Mouse (Mus musculus) limb, embryonic 15.5 days (tissue): ENCODE measurements around the gene Xrra1. TPM values are rescaled to one million over a fixed set of nuclear protein-coding genes. Genes with fewer than 3 reads are reported as not detected.

Experiments
- ATAC-seq: fragments of 200-750 bp; cut with Nextera tagmentation; 2 replicates; pipeline ENCODE4 v1.8.0; 2017; ENCODE audit warnings: low read depth, moderate TSS enrichment; ENCODE audit not compliant: insufficient number of reproducible peaks, low FRiP score, low TSS enrichment
- H3K27ac ChIP-seq: fragments of 300-500 bp; sonication (generic); 2 replicates; pipeline ENCODE4 v1.5.1; 2015; ENCODE audit warnings: moderate library complexity, mild to moderate bottlenecking, inconsistent platforms
- H3K27me3 ChIP-seq: fragments of 300-500 bp; sonication (generic); 2 replicates; pipeline ENCODE4 v1.6.1; 2015; ENCODE audit warnings: inconsistent platforms
- H3K36me3 ChIP-seq: fragments of 300-500 bp; sonication (generic); 2 replicates; pipeline ENCODE4 v1.6.1; 2015; ENCODE audit warnings: inconsistent platforms
- H3K4me1 ChIP-seq: fragments of 300-500 bp; sonication (generic); 2 replicates; pipeline ENCODE4 v1.6.1; 2015; ENCODE audit warnings: inconsistent platforms
- H3K4me2 ChIP-seq: fragments of 300-500 bp; sonication (generic); 2 replicates; pipeline ENCODE4 v1.6.1; 2015; ENCODE audit warnings: mild to moderate bottlenecking, inconsistent platforms
- H3K4me3 ChIP-seq: fragments of 300-500 bp; sonication (generic); 2 replicates; pipeline ENCODE4 v1.5.1; 2015; ENCODE audit warnings: mild to moderate bottlenecking, inconsistent platforms
- H3K9ac ChIP-seq: fragments of 300-500 bp; sonication (generic); 2 replicates; pipeline ENCODE4 v1.6.1; 2015; ENCODE audit warnings: inconsistent platforms
- H3K9me3 ChIP-seq: fragments of 300-500 bp; sonication (generic); 2 replicates; pipeline ENCODE4 v1.6.1; 2016; ENCODE audit warnings: inconsistent platforms
- WGBS: fragments of 180-500 bp; shearing (Covaris S2); methylation state at CpG from one replicate; pipeline ENCODE4 v1.1.7; 2015; 5-methylcytosine and 5-hydroxymethylcytosine counted together
- polyA plus RNA-seq: library from polyadenylated mRNA; unstranded; fragments of >200 nt; fragmentation: Nextera tagmentation; extraction: Ambion mirVana; gene quantifications from 2 replicates; pipeline ENCODE4 v1.2.1, GENCODE M21; 2015

Xrra1 gene
- polyA plus RNA-seq, 1 experiment from 2014 or later: 0.19 TPM

DNA sequence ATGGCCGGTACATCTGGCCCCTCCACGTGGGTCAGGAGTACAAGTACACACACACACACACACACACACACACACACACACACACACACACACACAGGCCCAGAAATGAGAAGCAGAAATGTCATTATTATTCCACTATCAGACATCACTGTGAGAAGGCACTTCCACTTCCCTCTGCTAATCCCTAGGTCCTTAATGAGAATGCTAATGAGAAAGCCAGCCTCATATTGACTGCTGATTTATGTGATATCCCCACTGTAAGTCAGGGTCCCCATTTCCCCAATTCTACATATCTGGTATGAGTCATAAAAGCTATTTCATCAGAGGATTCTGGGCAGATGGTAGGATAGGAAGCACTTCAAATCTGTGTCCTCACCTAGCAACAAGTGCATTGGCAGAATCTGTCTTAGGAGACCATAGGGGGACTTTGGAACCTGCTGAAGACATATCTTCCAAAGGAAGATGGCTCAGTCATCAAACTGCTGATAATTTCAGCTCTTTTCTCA is 28.4 kb downstream of the Xrra1 start:
- no peak for ATAC-seq
- H3K4me3 ChIP-seq: no peak overlapping the region
- H3K9ac ChIP-seq: no peak overlapping the region
- H3K36me3 ChIP-seq: no peaks in the 10 kb centered on the region
- H3K4me1 ChIP-seq: 0 out of 2 replicates have a peak, but pooled peaks cover 3% of the 10 kb centered on the region
- H3K9me3 ChIP-seq: no peaks in the 10 kb centered on the region
- WGBS: 94% methylated on average over 2 of the region's 2 CpGs
- H3K27me3 ChIP-seq: no peaks in the 10 kb centered on the region
- no peak overlapping the region for H3K27ac ChIP-seq
- H3K4me2 ChIP-seq: no peak overlapping the region

DNA sequence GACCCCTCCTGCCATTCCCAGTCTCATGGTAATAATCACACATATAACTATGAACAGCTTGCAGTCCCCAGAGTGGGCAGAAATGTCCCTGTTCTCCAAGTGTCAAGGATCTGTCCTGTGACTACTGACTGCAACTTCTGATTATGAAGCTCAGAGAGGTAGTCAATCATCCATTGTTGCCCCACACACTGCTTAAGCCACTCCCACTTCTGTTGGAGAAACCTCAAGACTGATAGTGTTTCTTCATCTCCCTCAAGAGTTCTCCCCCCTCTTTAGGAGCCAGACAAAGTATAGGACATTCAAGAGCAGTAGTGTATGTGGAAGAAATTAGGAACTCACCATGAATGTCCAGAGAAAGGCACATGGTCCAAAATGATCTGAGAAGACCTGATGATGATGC is 28.8 kb downstream of the Xrra1 start:
- Histone ChIP-seq H3K4me2 (no peak overlapping the region), H3K4me3 (no peak overlapping the region), H3K9ac (no peak overlapping the region), H3K27ac (no peak overlapping the region), H3K9me3 (no peaks in the 10 kb centered on the region), H3K27me3 (no peaks in the 10 kb centered on the region), H3K36me3 (no peaks in the 10 kb centered on the region), H3K4me1 (0 out of 2 replicates have a peak, but pooled peaks cover 3% of the 10 kb centered on the region)
- no peak for ATAC-seq

DNA sequence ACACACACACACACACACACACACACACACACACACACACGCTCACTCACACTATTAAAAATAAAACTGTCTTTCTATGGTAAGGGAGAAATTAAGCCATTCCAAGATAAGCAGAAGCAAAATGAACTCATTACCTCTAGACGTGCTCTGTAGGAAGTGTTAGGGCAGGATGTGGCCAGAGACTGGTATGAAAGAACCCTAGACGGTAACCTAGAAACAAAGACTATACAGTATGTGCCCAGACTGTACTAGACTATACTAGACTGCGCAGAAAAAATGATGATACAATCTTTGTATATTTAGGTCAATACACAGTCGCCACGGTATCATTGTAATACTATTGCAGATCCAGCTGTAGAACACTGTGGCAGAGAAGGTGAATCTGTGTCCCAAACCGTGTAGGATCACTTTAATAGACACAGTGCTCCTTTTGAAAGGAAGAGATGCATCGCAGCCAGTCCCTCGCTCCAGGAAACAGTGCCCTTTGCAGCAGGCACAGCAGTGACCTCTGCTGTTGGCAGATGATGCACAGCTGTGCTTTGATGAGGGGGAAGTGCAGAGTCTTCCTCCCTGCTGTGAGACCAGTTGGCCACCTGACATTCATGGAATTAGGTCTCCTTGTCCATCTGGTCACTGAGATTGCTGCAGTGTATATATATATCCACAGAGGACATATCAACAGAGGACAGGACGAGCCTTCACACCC is 30.4 kb downstream of the Xrra1 start:
- 0 out of 2 replicates have a peak, but pooled peaks cover 3% of the 10 kb centered on the region for H3K4me1 ChIP-seq
- H3K9ac ChIP-seq: no peak overlapping the region
- no peak overlapping the region for H3K4me3 ChIP-seq
- no peak overlapping the region for H3K4me2 ChIP-seq
- H3K9me3 ChIP-seq: no peaks in the 10 kb centered on the region
- H3K27ac ChIP-seq: no peak overlapping the region
- WGBS: 41% methylated on average over 10 of the region's 10 CpGs
- no peaks in the 10 kb centered on the region for H3K27me3 ChIP-seq
- no peaks in the 10 kb centered on the region for H3K36me3 ChIP-seq
- no peak for ATAC-seq

DNA sequence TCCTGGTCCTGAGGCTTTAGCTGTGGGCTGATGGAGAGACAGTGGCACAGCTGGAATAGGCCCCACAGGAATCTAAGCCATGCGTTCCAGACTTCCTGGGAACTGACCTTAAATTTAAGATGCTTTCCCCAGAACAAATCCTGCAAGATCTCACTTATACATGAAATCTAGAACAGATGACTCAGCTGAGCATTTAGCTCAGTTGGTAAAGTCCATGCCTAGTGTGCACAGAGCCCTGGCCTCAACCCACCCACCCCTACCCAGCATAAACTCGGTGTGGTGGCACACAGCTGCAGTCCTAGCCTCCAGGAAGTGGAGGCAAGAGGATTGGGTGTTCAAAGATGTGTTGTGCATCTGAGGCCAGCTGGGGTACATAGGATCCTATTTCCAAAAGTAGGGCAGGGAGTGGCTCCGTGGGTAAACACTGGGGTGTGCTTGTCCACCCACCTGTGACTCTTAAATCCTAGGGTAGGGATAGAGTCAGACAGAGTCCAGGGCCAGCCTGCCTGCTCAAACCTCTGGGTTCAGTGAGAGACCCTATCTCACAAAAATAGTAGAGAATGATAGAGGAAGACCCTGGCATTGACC is 31.3 kb downstream of the Xrra1 start:
- H3K4me3 ChIP-seq: no peak overlapping the region
- no peak overlapping the region for H3K4me2 ChIP-seq
- H3K9ac ChIP-seq: no peak overlapping the region
- WGBS: 49% methylated on average over 3 of the region's 3 CpGs
- H3K9me3 ChIP-seq: no peaks in the 10 kb centered on the region
- no peak for ATAC-seq
- no peaks in the 10 kb centered on the region for H3K27me3 ChIP-seq
- H3K27ac ChIP-seq: no peak overlapping the region
- no peaks in the 10 kb centered on the region for H3K36me3 ChIP-seq
- 0 out of 2 replicates have a peak, but pooled peaks cover 3% of the 10 kb centered on the region for H3K4me1 ChIP-seq

DNA sequence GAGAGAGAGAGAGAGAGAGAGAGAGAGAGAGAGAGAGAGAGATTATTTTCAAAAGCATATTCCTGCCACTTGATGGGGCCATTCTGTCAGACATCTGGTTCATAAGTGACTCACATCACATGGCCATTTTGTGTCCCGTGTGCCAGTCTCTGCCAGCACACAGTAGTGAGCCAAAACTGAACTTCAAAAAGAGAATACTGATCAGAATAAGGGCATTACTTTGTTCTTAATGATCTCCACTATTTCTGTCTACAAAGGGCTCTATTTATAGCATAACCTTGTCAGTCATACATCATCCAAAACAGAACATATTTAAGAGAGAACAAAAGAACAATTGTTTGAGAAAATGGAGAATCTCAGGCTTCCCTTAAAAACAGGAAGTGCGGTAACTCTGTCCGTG is 32.6 kb downstream of the Xrra1 start:
- Histone ChIP-seq H3K4me1 (0 out of 2 replicates have a peak, but pooled peaks cover 3% of the 10 kb centered on the region), H3K9me3 (no peaks in the 10 kb centered on the region), H3K9ac (no peak overlapping the region), H3K4me2 (no peak overlapping the region), H3K4me3 (no peak overlapping the region), H3K36me3 (no peaks in the 10 kb centered on the region), H3K27ac (no peak overlapping the region), H3K27me3 (no peaks in the 10 kb centered on the region)
- no peak for ATAC-seq
- WGBS: 63% methylated on average over 3 of the region's 3 CpGs

DNA sequence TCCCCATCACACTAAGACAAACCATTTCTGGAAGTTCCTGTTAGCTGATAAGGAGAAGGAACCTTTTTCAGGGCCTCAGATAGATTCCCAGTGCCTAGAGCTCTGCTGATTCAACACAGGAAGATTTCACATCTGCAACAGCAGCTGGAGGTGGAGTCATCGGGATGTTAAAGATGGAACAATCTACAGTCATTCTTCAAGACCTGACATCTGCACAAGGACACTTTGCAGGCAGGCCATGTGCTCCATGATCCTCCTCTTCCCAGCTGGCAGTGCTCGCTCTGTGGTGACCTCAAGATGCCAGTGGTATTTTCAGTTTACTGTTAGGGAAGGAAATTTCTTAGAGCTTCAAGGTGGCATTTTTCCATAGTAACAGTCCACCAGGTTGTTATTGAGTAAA is 33.4 kb downstream of the Xrra1 start:
- Histone ChIP-seq H3K4me3 (no peak overlapping the region), H3K27me3 (no peaks in the 10 kb centered on the region), H3K4me1 (0 out of 2 replicates have a peak, but pooled peaks cover 3% of the 10 kb centered on the region), H3K4me2 (no peak overlapping the region), H3K36me3 (no peaks in the 10 kb centered on the region), H3K9me3 (no peaks in the 10 kb centered on the region), H3K9ac (no peak overlapping the region), H3K27ac (no peak overlapping the region)
- WGBS: 81% methylated on average over 2 of the region's 2 CpGs
- ATAC-seq: no peak

DNA sequence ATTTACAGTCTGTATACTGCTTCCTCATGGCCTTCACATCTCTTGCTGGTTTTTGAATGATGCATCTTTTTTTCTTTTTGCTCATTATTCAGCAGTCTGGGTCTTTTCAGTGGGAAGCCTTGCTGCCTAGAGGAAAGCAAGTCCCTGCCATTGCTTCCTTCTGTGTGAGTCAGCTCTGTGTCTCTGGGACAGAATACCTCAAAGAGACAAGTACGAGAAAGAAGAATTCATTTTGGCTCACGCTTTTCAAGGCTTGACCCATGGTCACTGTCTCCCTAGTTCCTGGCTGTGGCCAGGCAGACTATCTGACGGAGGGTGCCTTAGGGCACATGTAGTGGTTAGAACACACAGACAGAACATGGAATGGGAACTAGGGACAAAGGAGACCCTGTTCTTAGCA is 35.1 kb downstream of the Xrra1 start:
- Histone ChIP-seq H3K27me3 (no peaks in the 10 kb centered on the region), H3K9ac (no peak overlapping the region), H3K9me3 (no peaks in the 10 kb centered on the region), H3K27ac (no peak overlapping the region), H3K4me2 (no peak overlapping the region), H3K36me3 (no peaks in the 10 kb centered on the region), H3K4me1 (0 out of 2 replicates have a peak, but pooled peaks cover 3% of the 10 kb centered on the region), H3K4me3 (no peak overlapping the region)
- 84% methylated on average over 3 of the region's 3 CpGs for WGBS
- no peak for ATAC-seq

DNA sequence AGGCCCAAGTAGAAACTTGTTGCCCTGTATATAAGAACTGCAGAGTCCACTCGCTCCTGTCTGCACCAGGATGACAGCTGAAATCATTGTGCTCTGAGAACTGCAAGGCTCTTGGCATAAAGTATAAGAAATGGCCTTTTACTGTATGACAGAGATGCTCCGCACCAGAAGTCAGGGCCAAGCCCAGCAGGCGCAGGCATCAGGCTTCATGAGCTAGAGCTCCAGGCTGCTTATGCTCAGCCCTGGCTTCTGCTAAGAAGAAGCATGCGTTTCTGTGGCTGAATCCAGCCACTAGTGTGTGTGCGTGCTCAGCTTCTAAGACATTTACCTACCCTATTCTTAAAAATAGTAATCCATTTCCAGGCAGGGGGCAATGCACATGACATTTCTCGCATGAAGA is 35.6 kb downstream of the Xrra1 start:
- 79% methylated on average over 6 of the region's 6 CpGs for WGBS
- no peaks in the 10 kb centered on the region for H3K9me3 ChIP-seq
- no peak overlapping the region for H3K9ac ChIP-seq
- H3K4me1 ChIP-seq: 0 out of 2 replicates have a peak, but pooled peaks cover 3% of the 10 kb centered on the region
- no peak overlapping the region for H3K4me3 ChIP-seq
- H3K27me3 ChIP-seq: no peaks in the 10 kb centered on the region
- no peak for ATAC-seq
- no peak overlapping the region for H3K27ac ChIP-seq
- no peak overlapping the region for H3K4me2 ChIP-seq
- H3K36me3 ChIP-seq: no peaks in the 10 kb centered on the region

DNA sequence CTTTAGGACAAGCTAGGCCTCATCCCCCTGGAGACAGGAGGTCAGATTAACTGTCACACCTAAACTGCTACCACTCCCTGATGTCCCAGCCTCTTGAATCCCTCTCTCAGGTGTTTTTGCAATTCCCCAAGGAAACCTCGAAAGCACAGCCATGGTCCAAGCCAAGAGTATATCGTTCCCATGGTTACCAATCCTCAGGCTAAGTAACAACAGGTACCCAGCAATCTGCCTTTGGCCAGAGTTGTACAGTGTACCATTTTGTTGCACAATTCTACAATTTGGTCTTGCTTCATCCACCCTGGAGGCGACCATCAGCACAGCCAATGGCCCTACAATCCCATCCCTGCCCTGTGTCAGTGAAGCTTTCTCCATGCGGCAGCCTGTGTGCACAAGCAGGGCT is 38.0 kb downstream of the Xrra1 start:
- WGBS: 82% methylated on average over 4 of the region's 4 CpGs

DNA sequence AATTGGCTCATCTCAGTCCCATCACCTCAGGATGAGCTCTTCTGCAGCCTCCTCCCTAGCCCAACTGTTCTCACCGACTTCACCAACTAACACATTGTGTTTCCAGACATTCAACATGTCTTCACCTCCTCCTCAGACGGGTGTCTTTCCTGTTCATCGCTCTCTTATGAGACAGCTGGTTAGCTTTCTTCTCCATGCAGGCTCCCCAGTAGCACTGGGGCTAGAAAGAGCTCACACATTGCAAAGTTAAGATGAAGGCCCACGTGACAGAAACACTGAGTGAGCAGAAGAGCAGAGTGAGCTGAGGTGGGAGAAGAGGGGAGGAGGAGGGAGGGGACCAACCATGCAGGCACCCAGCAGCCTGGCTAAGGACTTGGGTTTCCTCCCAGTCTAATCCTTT is 43.3 kb downstream of the Xrra1 start:
- no peak overlapping the region for H3K27ac ChIP-seq
- no peak overlapping the region for H3K4me3 ChIP-seq
- no peak overlapping the region for H3K4me2 ChIP-seq
- H3K9me3 ChIP-seq: no peaks in the 10 kb centered on the region
- no peak for ATAC-seq
- no peaks in the 10 kb centered on the region for H3K27me3 ChIP-seq
- 73% methylated on average over 4 of the region's 4 CpGs for WGBS
- no peaks in the 10 kb centered on the region for H3K4me1 ChIP-seq
- no peak overlapping the region for H3K9ac ChIP-seq
- H3K36me3 ChIP-seq: no peaks in the 10 kb centered on the region

More for the DNA sequence above, 38.0 kb downstream of the Xrra1 start:
- H3K27me3 ChIP-seq: no peaks in the 10 kb centered on the region
- H3K9ac ChIP-seq: no peak overlapping the region
- no peak overlapping the region for H3K4me2 ChIP-seq
- no peak overlapping the region for H3K27ac ChIP-seq
- ATAC-seq: no peak
- H3K36me3 ChIP-seq: no peaks in the 10 kb centered on the region
- no peak overlapping the region for H3K4me3 ChIP-seq
- H3K4me1 ChIP-seq: no peaks in the 10 kb centered on the region
- no peaks in the 10 kb centered on the region for H3K9me3 ChIP-seq

DNA sequence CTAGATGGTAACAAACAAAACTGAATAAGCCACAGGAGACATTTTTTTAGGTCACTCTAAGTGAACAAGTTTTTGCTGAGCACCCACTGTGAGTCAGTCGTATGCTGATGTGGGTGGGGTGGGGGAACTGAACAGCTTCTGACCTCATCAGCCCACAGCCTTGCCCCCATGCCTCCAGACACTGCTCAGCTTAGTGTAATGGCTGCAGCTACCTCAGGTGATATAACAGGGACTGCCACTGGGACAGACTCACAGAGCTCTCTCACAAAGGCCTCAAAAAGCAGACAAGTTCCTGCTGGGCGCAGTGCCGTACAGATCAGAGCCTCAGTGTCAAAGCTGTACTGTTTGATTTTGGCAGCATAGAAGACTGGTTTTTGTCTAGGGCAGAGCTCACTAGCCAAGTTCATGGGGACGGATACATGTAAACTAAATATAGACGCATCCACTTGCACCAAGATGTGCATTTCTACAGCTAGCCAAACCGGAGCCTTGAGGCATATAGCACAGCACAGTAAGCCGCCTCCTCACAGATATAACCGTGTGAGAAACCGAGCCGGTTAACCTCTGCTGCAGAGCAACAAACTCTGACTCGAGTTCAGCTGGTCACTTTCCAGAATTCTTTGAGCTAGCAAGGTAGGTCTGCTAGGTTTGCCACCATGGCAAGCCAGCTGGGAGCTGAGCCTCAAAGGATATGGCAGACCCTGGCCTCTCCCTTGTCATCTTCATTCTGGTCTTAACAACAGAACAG is 44.2 kb downstream of the Xrra1 start:
- no peak overlapping the region for H3K27ac ChIP-seq
- 65% methylated on average over 11 of the region's 11 CpGs for WGBS
- no peak overlapping the region for H3K9ac ChIP-seq
- no peaks in the 10 kb centered on the region for H3K36me3 ChIP-seq
- ATAC-seq: no peak
- H3K4me2 ChIP-seq: no peak overlapping the region
- H3K4me1 ChIP-seq: no peaks in the 10 kb centered on the region
- no peaks in the 10 kb centered on the region for H3K9me3 ChIP-seq
- H3K4me3 ChIP-seq: no peak overlapping the region
- no peaks in the 10 kb centered on the region for H3K27me3 ChIP-seq

DNA sequence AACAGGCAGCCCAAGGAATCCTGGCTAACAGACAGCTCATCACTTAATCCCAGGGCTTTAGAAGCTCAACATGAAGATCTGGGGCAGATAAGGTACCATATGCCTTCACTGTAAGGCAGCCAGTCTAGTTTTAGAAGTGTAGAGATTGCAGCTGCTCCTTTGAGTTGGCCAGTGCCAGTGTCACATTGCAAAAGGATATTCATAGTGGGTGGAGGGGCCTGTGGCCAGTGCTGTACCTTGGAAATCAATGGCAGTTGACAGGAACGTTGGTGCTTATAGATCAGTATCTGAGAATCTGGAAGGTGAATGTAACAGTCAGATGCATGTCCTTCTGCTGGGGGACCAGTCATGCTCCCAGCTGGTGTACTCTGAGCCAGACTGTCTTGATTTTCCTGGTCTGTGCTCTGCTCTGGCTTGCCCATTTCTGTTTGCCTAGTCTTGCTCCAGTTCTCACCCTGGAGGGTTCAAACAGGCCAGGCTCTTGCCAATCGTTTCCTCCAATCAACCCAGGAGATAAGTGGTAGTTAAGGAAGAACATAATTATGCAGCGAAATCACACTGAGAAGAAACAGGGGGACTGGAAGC is 45.6 kb downstream of the Xrra1 start:
- Histone ChIP-seq H3K9me3 (no peaks in the 10 kb centered on the region), H3K27me3 (no peaks in the 10 kb centered on the region), H3K36me3 (no peaks in the 10 kb centered on the region), H3K4me2 (no peak overlapping the region), H3K4me1 (no peaks in the 10 kb centered on the region), H3K4me3 (no peak overlapping the region), H3K27ac (no peak overlapping the region), H3K9ac (no peak overlapping the region)
- 39% methylated on average over 3 of the region's 3 CpGs for WGBS
- ATAC-seq: no peak
